Mouse (Mus musculus) lung, postnatal 14 days (tissue): ENCODE measurements around the gene Hist2h3c2.
"Not testable (repeated sequence)": the region's sequence is repeated elsewhere in the genome, so short reads cannot be mapped to it uniquely, and the experiment has no call there.

Source experiments
- DNase-seq: peaks from one replicate; pipeline ENCODE4 v3.0.0; 2021

The Hist2h3c2 gene

DNA sequence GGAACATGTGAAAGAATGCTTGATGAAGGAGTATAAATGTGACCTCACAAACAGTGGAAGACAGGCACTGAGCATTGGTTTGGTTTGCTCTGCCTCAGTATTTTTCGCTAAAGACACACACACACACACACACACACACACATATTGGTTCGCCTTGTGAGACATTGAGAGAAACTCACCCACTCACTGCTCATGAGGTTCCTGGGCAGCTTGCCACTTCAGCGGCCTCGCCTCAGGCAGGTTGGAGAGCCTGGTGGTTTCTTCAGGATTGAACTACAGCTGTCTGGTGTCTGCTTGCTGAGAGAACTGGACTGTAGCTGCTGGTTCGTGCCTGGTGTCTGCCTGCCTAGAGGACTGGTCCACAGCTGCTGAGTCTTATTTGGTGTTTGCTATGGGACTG is 21.3 kb upstream of the Hist2h3c2 start:
- no peak for DNase-seq

DNA sequence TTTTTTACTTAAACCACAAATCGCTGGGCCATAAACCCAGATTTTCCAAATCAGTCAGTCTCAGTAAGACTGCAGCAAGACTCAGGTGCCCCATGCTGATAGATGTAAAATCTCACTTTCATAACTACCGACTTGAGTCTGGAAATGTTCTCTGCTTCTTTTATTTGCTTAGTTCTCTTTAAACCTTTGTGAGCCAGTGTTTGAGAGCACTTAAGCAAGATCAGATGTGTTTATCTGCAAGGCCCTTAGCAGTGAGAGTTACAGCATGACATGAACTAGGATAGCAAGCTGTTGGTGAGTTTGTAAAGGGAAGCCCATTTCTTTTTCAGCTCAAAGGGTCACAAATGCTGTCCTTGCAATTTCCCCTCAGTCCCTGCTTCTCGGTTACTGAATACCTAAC is 18.3 kb upstream of the Hist2h3c2 start:
- DNase-seq: no peak

DNA sequence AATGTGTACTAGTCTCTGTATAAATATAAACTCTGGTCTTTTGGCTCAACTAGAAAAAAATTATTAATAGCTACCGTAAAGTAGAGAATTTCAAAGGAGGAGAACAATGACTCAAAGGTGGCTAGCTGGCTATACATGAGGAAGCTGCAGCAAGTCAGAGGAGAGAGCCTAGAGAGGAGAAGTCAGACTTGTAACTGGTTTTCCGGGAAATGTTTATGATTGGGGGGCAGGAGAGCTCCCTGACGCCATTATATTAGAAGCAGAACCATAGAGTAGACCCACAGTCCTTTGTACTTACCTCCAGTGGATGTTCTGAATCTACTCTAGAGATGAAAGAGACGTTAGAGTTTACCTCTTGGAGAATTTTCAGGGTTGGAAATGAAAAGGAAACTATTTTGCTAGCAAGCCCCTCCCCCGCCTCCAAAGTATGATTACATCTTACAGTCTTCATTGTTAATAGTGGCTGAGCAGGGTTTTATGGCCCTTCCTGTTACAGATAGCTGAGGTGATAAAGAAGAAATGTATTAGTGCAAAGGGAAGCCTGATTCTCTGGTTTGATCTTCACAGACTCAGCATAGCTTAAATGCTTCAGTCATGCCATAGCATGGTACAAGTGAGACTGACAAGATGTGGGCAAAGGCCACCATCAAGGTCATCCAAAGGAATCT is 17.1 kb upstream of the Hist2h3c2 start:
- no peak for DNase-seq

DNA sequence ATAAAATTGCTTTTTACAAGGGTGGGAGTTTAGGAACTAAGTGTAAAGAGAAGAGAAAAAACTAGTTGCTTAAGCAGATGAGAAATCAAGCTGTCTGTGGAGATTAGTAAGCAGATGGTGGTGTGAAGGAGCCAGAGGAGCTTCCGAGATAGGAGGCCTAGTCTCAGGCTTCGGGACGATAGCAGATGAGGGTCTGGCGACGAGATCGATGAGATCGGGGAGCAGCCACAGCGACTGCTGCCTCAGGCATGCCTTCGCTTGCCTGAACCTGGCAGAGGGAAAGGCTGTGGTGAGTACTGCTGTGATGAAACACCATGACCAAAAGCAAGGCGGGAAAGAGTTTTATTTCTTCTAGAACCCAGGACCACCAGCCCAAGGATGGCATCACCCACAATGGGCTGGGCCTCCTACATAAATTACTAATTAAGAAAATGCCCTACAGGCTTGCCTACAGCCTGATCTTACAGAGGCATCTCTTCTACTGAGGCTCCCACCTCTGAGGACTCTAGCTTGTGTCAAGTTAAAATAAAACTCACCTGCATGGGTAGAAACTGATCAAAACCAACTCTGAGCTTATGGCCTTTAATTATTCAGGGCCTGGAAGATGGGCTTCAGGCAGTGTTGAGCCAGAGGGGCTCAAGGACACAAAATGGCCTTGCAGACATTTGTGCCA is 15.9 kb upstream of the Hist2h3c2 start:
- no peak for DNase-seq

DNA sequence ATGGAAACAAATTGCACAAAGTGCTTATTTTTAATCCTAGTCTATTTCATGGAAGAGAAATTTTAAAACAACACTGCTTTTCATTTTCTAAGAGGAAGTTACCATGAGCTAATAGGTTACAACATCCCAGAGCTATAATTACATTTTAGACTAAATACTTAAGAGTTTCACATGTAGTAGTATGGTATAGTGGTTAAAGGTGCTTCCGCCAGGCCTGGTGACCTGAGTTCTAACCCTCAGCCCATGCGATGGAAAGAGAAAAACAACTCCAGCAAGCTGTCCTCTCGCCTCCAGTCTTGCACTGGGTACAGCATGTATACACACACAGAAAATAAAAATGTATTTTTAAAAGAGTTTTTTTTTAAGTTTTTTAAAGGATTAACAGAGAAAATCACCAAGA is 12.9 kb upstream of the Hist2h3c2 start:
- DNase-seq: no peak

DNA sequence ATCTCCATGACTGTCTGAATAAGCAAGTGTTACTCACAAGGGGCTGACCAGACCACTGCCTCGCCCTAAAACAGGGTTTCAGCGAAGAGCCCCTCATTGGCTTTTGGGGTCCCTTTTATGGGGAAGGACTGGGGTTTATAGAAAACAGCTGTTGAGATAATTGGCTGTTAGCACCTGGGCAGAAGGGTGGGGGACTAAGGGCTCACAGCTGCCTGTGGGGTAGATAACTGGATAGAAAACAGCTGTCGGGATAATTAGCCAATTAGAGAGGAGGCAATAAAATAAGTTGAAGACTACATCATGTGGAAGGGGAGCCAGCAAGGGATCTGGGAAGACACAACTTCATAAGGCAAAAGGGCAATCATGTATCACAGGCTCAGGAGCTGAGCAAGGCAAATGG is 12.0 kb upstream of the Hist2h3c2 start:
- DNase-seq: no peak

DNA sequence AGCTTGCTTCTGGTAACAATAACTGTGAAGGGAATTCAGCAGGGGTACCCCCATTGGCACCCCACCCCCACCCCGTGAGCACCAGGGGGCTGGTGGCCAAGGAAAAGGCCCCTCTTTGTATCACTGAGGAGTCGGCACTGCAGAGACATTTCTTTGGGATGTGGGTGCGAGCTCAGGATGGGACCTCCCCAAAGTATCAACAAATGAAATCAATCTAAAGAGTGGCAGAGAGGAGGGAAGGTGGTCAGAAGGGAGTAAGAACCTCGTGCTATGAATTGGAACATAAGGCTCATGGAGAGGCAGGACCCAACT is 10.1 kb upstream of the Hist2h3c2 start:
- no peak for DNase-seq

DNA sequence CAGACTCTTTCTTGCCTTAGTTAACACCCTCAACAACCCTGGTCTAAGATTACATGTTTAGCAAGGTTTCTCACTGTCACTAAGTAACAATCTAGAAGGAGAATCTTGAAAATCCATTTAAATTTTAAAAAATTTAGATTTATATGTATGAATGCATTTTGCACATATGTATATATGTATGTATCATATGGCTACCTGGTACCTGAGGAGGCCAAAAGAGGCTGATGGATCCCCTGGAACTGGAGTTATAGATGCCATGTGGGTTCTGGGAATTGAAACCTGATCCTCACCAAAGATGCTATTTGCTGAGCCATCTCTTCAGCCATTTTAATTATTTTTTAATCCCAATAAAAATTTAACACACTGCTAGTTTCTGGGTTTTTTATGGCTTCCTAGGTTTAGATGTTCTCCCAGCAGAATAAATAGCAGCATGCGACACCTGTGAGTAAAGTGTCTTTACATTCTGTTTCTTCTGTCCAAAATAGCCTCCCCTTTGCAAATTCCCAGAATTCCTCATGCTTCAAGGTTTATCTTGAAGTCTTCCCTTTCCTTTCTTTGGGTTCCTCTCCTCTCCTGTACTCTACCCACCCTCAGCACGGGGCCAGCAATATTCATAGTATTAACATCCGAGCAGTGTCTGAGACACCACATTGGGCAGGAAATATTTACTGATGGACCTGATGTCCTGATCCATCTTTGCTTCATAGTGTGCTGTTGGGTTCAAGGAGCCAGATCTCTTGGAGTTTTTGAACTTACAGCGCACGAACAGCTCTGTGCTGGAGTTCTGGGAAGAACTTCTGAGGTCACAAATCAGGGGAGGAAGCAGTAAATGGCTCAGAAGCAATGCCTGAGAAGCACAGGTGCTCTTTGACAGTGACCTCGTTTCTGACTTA is 9.5 kb upstream of the Hist2h3c2 start:
- no peak for DNase-seq

DNA sequence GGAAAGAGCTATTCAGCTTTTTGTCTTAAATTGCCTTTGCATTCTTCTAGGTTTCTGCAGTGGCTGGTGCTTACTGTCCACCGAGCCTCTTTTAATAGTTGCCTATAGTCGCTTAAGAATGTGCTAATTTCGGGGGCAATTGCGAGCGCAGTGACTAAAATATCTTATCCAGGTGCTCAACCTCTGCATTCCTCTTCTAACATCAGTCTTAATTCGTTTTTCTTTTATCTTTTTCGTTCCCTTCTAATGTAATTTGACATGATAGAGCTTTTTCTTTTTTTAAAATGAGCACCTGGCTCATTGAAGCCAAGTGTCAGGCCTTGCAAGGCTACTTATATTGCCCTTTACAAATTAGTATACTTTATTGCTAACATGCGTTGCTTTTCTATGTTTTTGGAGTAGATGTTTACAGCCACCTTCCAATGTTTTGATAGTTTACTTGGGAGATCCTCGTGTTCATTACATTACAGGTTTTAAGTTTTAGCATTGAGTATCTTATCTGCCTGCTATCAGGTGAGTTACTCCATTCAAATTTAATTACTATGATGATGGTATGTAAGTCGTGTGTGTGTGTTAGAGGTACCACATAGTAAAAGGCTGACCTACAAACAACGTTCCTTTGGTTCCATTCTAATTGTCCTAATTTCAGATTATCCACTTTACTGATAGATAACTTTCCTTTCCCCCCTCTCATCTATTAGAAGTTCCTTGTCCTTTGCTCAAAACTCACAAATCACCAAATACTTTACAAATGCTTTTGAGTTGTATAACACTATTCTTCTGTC is 8.6 kb upstream of the Hist2h3c2 start:
- DNase-seq: no peak

DNA sequence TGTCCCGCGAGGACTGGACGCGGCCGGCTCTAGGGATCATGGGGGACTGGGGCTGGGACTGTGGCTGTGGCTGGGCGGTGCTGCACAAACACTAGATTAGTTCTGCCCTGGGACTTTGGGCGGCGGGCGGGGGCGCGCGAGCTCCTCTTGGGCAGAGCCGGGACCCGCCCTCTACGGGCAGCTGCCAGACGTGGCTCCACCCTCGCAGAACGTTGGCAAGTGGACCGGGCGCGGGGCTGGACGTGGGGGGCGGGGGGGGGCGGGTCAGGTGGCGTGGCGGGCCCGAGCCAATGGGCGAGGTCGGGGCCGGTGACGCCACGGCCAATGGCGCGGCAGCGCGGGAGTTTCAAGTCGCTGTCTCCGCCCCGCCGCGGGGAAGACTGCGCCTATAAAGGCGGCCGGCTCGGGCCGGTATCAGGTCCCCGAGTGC is 7.5 kb upstream of the Hist2h3c2 start, which contains the start of gene Hist2h3c1:
TSS of gene Hist2h3c1 (plus strand) at position 259 of the 430 bp plus-strand sequence.
- DNase-seq: not testable (repeated sequence)

DNA sequence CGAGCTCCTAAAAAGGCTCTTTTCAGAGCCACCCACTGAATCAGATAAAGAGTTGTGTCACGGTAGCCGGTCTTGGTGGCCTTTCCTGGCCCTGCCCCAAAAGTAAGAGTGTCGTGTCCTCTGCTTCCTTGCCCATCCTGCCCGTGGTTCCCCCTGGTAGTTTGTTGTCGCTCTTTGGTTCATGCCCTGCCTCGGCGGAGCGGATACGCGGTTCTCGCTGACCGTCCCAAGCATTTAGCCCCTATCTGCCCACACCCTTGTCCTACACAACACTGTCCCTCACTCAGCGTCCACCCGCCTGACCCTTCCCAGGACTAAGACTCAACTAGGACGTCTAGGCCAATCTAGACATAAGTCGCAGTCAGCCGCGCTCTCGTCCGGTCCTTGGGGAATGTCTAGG is 7.1 kb upstream of the Hist2h3c2 start:
- DNase-seq: not testable (repeated sequence)

DNA sequence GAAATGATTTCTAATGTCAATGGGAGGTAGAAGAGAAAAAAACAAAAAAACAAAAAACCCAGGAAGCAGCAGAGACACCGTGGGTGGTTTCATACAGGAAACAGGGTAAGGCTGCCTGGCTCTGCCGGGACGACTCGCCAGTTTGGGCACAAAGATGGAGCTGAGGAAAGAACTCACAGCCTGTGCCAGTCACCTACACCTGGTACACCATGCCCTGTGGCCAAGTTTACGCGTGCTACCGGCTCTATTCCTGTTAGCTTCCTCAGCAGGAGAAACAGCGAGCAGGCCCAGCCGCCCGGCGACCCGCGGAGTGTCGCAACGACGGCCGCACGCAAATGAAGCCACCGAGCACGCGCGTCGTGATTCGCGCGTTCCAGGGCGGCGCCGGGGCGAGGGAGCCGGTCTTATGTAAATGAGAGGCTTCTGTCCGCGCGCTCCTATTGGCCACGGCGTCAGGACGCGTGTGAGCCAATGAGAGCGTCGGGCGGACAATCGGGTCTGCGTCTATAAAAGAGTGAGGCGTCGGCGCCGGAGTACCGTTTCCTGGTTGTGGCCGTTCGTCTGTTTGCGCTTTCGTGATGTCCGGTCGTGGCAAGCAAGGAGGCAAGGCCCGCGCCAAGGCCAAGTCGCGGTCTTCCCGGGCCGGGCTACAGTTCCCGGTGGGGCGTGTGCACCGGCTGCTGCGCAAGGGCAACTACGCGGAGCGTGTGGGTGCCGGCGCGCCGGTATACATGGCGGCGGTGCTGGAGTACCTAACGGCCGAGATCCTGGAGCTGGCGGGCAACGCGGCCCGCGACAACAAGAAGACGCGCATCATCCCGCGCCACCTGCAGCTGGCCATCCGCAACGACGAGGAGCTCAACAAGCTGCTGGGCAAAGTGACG is 6.3 kb upstream of the Hist2h3c2 start, which contains the start of gene Hist2h2aa1:
TSS of gene Hist2h2aa1 (plus strand) at position 495 of the 884 bp plus-strand sequence.
- peak; percentile 81 for DNase-seq

DNA sequence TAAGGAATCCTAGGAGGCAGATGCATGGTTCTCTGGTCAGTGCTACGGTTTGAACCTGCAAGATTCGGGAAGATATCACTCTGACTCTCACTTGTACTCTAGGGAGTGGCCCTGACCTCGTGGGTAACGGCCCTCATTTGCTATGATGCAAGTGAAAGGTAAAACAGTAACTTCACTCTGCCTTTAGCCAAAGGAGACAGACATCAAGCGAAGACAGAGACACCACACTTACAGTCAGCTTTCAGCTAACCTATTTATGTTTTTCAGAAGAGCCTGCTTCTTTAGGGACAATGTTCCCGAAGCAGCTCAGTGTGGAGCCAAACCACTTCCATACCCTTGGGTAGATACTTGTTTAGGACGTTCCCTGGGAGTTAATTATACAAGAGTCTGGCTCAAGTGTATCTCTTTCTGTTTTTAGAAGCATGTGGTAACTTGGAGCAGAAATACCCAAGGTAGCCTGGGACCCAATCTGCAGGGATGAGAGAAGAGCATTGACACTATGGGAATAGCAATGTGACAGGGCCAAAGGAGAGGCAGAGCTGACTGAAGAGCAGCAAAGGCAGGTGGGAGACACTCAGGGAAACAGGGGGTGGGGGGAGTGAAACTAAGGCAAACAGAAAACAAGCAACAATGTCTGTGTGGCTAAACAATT is 5.1 kb upstream of the Hist2h3c2 start:
- no peak for DNase-seq

DNA sequence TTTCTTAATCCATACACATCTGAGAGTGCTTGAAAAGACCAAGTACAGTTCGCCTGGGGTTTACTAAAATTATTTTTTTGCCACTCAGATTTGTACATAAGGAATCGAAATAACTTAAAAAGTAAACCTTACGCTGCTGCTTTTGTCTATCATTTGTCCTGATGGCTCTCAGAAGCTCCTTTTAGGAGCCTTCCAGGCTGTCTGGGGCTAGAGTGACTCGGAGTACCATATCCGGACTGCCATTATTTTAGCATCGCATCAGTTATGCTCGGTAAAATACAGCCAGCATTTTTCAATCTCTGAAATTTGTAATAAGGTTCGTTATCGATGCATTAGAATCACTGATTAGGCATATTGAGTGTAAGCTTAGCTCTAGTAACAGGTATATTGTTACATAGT is 1.9 kb upstream of the Hist2h3c2 start:
- DNase-seq: no peak

DNA sequence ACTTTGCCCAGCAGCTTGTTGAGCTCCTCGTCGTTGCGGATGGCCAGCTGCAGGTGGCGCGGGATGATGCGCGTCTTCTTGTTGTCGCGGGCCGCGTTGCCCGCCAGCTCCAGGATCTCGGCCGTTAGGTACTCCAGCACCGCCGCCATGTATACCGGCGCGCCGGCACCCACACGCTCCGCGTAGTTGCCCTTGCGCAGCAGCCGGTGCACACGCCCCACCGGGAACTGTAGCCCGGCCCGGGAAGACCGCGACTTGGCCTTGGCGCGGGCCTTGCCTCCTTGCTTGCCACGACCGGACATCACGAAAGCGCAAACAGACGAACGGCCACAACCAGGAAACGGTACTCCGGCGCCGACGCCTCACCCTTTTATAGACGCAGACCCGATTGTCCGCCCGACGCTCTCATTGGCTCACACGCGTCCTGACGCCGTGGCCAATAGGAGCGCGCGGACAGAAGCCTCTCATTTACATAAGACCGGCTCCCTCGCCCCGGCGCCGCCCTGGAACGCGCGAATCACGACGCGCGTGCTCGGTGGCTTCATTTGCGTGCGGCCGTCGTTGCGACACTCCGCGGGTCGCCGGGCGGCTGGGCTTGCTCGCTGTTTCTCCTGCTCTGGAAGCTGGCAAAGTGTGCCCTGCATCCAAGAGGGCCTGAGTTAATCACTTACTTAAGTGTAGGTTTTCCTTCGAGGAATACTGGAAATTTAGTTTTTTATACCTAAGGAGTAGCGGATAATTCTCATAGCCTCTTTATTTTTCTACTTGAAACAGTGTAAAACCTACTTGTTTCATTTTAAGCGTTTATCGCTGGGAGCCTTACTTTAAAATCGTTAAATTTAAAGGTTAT is 1.2 kb upstream of the Hist2h3c2 start, which contains the start of gene Hist2h2aa2:
TSS of gene Hist2h2aa2 (minus strand) at position 328 of the 850 bp plus-strand sequence.
- DNase-seq: peak; percentile 96

DNA sequence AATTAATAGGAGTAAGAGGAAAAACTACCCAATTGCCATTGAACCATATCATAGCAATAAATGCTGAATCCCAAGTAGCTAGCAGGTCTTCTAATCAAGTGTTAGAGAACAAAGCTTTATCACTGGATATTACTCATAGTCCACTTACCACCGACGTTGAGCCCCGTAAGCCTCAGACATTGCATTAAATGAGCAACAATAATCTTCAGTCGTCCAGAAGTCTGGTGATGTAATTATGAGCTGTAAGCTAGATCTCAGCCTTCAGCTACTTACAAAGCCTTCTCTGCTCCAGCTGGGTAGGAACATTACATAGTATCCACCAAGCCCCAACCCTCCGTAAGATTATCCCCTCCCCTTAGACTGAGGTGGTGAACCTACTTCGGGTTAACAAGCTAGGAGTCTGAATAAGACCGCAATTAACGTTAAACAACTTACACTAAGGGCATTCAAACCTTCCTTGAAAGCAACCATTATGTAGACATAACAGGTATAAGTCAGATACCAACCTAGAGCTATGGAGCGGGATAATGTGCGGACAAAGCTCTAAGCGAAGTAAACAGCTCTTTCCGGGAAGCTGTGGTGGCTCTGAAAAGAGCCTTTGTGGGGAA is 919 bp downstream of the Hist2h3c2 start:
- DNase-seq: no peak

DNA sequence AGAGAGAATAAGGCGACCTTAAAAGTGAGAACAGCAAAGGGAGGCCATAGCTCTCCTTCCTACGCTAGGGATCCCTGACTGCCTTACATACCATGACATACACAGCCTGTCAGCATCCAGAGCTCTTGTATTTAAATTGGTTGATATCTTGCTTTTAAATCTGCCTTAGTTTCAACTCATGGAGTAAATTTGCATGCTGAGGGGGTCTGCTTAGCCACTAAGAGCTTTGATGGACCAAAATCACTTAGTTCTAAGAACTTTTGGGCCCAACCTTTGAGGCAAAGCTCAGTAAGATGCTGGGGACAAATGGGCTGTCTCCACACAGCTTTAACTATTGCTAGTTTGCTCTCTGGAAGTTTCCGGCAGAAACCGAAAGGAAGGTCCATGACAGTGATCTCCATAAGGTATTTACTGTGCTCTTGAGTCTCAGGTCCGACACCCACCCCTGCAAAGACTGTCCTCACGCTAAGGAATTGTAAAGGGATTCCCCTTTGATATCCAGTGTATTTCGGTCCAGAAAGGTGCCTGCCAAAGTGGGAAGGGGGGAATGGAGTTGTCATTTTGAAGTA is 1.5 kb downstream of the Hist2h3c2 start:
- no peak for DNase-seq

DNA sequence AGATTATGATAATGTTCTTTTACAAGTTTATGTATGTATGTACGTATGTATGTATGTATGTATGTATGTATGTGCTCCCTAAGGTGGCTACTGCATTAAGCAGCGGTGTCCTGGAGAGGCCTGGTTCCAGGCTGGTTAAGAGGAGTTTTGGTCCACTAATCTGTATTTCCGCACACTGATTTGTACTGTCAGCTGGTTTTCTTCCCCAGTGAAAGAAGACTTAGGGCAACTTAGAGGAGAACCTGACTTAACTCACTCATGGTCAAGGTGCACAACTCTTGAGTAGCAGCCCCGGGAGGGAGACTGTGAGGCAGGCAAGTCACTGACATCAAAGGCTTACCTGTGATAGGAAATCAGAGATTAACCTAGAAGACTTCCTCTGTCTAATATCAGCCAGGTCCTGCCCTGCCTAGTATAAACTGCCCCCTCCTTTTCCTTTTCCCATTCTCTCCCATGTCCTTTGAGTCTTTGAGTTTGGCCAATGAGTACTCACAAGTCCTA is 2.0 kb downstream of the Hist2h3c2 start:
- no peak for DNase-seq

DNA sequence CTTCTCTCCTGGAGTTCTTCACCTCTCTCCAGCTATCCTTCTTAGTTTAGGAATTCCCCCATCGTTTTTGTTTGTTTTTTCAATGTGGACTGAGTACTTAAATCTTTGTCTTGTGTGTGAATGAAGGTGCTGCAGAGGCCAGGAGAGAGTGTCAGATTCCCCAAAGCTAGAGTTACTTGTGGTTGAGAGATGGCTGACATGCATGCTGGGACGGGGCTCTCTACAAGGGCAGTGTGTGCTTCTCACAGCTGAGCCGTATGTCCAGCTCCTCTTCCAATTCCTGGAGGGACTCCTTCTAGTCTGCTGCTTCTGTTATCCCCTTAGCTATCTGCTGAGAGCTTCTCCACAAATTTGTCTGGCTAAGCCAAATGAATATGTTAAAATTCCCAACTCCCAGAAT is 3.1 kb downstream of the Hist2h3c2 start:
- DNase-seq: no peak
